In genomic region chr16:20140772-20141531, GRCm38 (mm10) we compare ENCODE assay signal across 8 mouse cellular contexts. TPM values are rescaled to one million over a fixed set of nuclear protein-coding genes. Genes with fewer than 3 reads are reported as not detected.
DNase-seq lines count a peak whose midpoint lies in the region; ATAC-seq and TF ChIP-seq lines count a peak whose summit lies in the region.

Gene Yeats2, plus strand, starts transcription at chr16:20141063.

- peak; percentile 79 for DNase-seq in 3T3-L1 (ENCODE audit: low read depth, low spot score)
- DNase-seq in adrenal gland, postnatal 4 days (ENCODE audit: low spot score in 2 of 2) = peak; percentile 56 to 71
- DNase-seq in embryonic facial prominence, embryonic 14.5 days (ENCODE audit: low spot score) = peak; percentile 87
- DNase-seq in heart, adult 8-10 months (ENCODE audit: low spot score) = peak; percentile 76
- peak; percentile 78 for DNase-seq in kidney, adult 9 months
- peak; percentile 74 for DNase-seq in limb, embryonic 14.5 days (ENCODE audit: low spot score)
- DNase-seq in midbrain, postnatal 0 days (ENCODE audit: low spot score) = peak; percentile 85
- DNase-seq in spleen, postnatal 14 days (ENCODE audit: low spot score in 2 of 2) = peak; percentile 63 to 75

- peak; percentile 86 for TF ChIP-seq POLR2A in limb, embryonic 14.5 days (IDR thresholded peaks at IDR 0.05; ENCODE audit: borderline replicate concordance, extremely low read depth, insufficient read depth, insufficient read length)

- peak within 1 kb of the TSS; percentile 83 for H3K4me2 ChIP-seq in embryonic facial prominence, embryonic 14.5 days (ENCODE audit: low read depth, low read length)
- peak within 1 kb of the TSS; percentile 78 for H3K4me2 ChIP-seq in limb, embryonic 14.5 days (replicated peaks; ENCODE audit: low read depth, low read length, severe bottlenecking)
- peak within 1 kb of the TSS; percentile 70 for H3K4me2 ChIP-seq in midbrain, postnatal 0 days (ENCODE audit: low read depth, low read length, poor library complexity, severe bottlenecking)

- H3K36me3 ChIP-seq in embryonic facial prominence, embryonic 14.5 days (ENCODE audit: control insufficient read depth, insufficient read depth, low read length) = peaks cover 7% of the 10 kb centered on the region; the same call in 1 of the 2 replicates
- peaks cover 3% of the 10 kb centered on the region for H3K36me3 ChIP-seq in limb, embryonic 14.5 days (ENCODE audit: control insufficient read depth, insufficient read depth, low read length)
- H3K36me3 ChIP-seq in midbrain, postnatal 0 days (ENCODE audit: insufficient read depth, low read length) = no peaks in the 10 kb centered on the region

- WGBS in embryonic facial prominence, embryonic 14.5 days = 0% methylated on average over 26 of the region's 92 CpGs
- under 1% methylated on average over 59 of the region's 92 CpGs for WGBS in limb, embryonic 14.5 days
- under 1% methylated on average over 69 of the region's 92 CpGs for WGBS in midbrain, postnatal 0 days

- H3K27ac ChIP-seq in embryonic facial prominence, embryonic 14.5 days (replicated peaks; ENCODE audit: low read depth, low read length) = peak within 1 kb of the TSS; percentile 93
- H3K27ac ChIP-seq in limb, embryonic 14.5 days (replicated peaks; ENCODE audit: low read depth, low read length) = peak within 1 kb of the TSS; percentile 93
- peak within 1 kb of the TSS; percentile 98 for H3K27ac ChIP-seq in midbrain, postnatal 0 days (ENCODE audit: low read depth, low read length)

- TF ChIP-seq CTCF in midbrain, postnatal 0 days (IDR thresholded peaks at IDR 0.05) = peak; percentile 41

- no peaks in the 10 kb centered on the region for H3K27me3 ChIP-seq in embryonic facial prominence, embryonic 14.5 days (replicated peaks; ENCODE audit: control insufficient read depth, insufficient read depth, low read length)
- no peaks in the 10 kb centered on the region for H3K27me3 ChIP-seq in limb, embryonic 14.5 days (ENCODE audit: control insufficient read depth, insufficient read depth, low read length)
- no peaks in the 10 kb centered on the region for H3K27me3 ChIP-seq in midbrain, postnatal 0 days (ENCODE audit: insufficient read depth, low read length)

- peaks cover 14% of the 10 kb centered on the region for H3K4me1 ChIP-seq in embryonic facial prominence, embryonic 14.5 days (ENCODE audit: control insufficient read depth, insufficient read depth, low read length)
- H3K4me1 ChIP-seq in limb, embryonic 14.5 days (ENCODE audit: control insufficient read depth, insufficient read depth, low read length) = peaks cover 14% of the 10 kb centered on the region
- peaks cover 9% of the 10 kb centered on the region; the same call in 1 of the 2 replicates for H3K4me1 ChIP-seq in midbrain, postnatal 0 days (ENCODE audit: insufficient read depth, low read length)

- H3K9ac ChIP-seq in embryonic facial prominence, embryonic 14.5 days (ENCODE audit: low read depth, low read length) = peak within 1 kb of the TSS; percentile 92
- peak within 1 kb of the TSS; percentile 94 for H3K9ac ChIP-seq in limb, embryonic 14.5 days (ENCODE audit: low read depth, low read length, severe bottlenecking)
- peak within 1 kb of the TSS; percentile 90 for H3K9ac ChIP-seq in midbrain, postnatal 0 days (replicated peaks; ENCODE audit: low read length, poor library complexity, severe bottlenecking)

- H3K4me3 ChIP-seq in embryonic facial prominence, embryonic 14.5 days (ENCODE audit: low read depth, low read length) = peak within 1 kb of the TSS; percentile 73
- peak within 1 kb of the TSS; percentile 74 for H3K4me3 ChIP-seq in limb, embryonic 14.5 days (replicated peaks; ENCODE audit: low read length)
- H3K4me3 ChIP-seq in midbrain, postnatal 0 days (ENCODE audit: low read depth, low read length) = peak within 1 kb of the TSS; percentile 80

- H3K9me3 ChIP-seq in embryonic facial prominence, embryonic 14.5 days (ENCODE audit: control insufficient read depth, low read length) = no peaks in the 10 kb centered on the region
- no peaks in the 10 kb centered on the region for H3K9me3 ChIP-seq in limb, embryonic 14.5 days (ENCODE audit: control insufficient read depth, low read length)
- no peaks in the 10 kb centered on the region for H3K9me3 ChIP-seq in midbrain, postnatal 0 days (ENCODE audit: low read length)

- ATAC-seq in embryonic facial prominence, embryonic 14.5 days (ENCODE audit: low read depth) = peak; percentile 95
- ATAC-seq in limb, embryonic 14.5 days (ENCODE audit: low FRiP score, low read depth) = peak; percentile 96
- peak; percentile 95 for ATAC-seq in midbrain, postnatal 0 days (ENCODE audit: low FRiP score)

RNA-seq across cellular contexts. Expression of gene Yeats2, which starts in this region (rescaled TPM):
- total RNA-seq in adrenal gland, postnatal 4 days (2021) = 10 to 100 TPM; 55.6 to 66.3 TPM
- 25.4 and 31.3 TPM in 2 replicates for polyA plus RNA-seq in embryonic facial prominence, embryonic 14.5 days (2014; fragmentation: Nextera tagmentation; extraction: Ambion mirVana)
- total RNA-seq in heart, adult 8-10 months (2022) = 1 to 10 TPM; 7.8 to 9.8 (median 8.5) TPM
- 75.3 and 98.1 TPM in 2 replicates for polyA plus RNA-seq in limb, embryonic 14.5 days (2012; rRNA removed)
- polyA plus RNA-seq in limb, embryonic 14.5 days (2014; fragmentation: Nextera tagmentation; extraction: Ambion mirVana) = 31.3 and 40.5 TPM in 2 replicates
- total RNA-seq in midbrain, postnatal 0 days (2014; rRNA removed) = 43.0 and 43.2 TPM in 2 replicates
- 9.9 and 11.3 TPM in 2 replicates for polyA plus RNA-seq in midbrain, postnatal 0 days (2015; fragmentation: Nextera tagmentation; extraction: Ambion mirVana)

Comparison
In these comparisons a context has a peak if more than half of its experiments do, and no peak if none do; other contexts are left out.
1. Peak in every context shown above with its lines: DNase-seq, ATAC-seq, H3K4me3 ChIP-seq and H3K27ac ChIP-seq.